Mouse (Mus musculus): Measurements from ENCODE around the gene Gphb5. TPM values are rescaled to one million over a fixed set of nuclear protein-coding genes. Genes with fewer than 3 reads are reported as not detected.
"Not testable (repeated sequence)": the region's sequence is repeated elsewhere in the genome, so short reads cannot be mapped to it uniquely, and the experiment has no call there.

Gphb5 gene
- polyA plus RNA-seq, 1 experiment from 2014 or later = not detected

GRCm38 (mm10) chr12:75432400-75432799 lies 15.8 kb upstream of the Gphb5 start:
- not testable (repeated sequence) for H3K27ac ChIP-seq (replicated peaks); H3K36me3 ChIP-seq (replicated peaks); ATAC-seq (ENCODE audit: insufficient read depth); H3K4me1 ChIP-seq (replicated peaks); H3K27me3 ChIP-seq; H3K9me3 ChIP-seq (replicated peaks); H3K4me3 ChIP-seq (replicated peaks); H3K4me2 ChIP-seq; H3K9ac ChIP-seq
- WGBS (ENCODE audit: insufficient replicate concordance) = 61% methylated on average over 6 of the region's 6 CpGs

DNA sequence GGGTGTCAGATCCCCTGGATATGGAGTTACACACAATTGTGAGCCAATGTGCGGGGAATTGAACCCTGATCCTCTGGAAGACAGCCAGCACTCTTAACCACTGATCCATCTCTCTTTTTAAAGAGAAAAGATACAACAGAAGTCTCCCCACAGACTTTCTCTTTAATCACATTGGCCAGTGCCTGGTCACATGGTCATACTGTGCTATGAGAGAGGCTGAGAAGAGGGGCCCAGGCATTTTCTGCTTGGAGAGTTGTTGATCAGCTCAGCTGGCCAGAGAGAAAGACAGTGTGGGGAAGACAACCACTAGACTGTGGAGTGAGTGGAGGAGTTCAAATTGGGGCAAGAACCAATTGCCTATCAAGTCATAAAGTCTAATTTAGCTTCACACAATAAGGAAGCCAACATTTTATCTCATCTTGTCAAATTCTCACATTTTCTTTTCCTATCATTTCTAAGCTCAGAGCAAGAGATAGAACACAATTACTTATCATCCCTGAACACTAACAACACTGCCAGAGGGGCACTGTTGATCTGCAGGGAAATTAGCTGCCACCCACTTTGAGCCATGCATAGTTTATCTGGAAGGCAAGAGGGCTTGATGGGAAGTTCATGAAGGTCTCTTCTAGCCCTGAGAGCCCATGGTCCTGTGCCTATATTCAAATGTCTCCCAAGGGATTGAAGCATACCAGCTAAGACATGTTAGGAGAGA lies 13.3 kb upstream of the Gphb5 start:
- peaks cover 6% of the 10 kb centered on the region; the same call in 1 of the 2 replicates for H3K4me1 ChIP-seq (replicated peaks)
- H3K27ac ChIP-seq (replicated peaks) = no peak overlapping the region
- no peak overlapping the region for H3K4me2 ChIP-seq
- H3K9me3 ChIP-seq (replicated peaks) = no peaks in the 10 kb centered on the region
- H3K4me3 ChIP-seq (replicated peaks) = no peak overlapping the region
- WGBS (ENCODE audit: insufficient replicate concordance) = 51% methylated on average over 1 of the region's 1 CpGs
- no peak overlapping the region for H3K9ac ChIP-seq
- ATAC-seq (ENCODE audit: insufficient read depth) = no peak
- no peaks in the 10 kb centered on the region for H3K27me3 ChIP-seq
- H3K36me3 ChIP-seq (replicated peaks) = no peaks in the 10 kb centered on the region

- H3K36me3 ChIP-seq (replicated peaks) = no peaks in the 10 kb centered on the region
- no peak overlapping the region for H3K27ac ChIP-seq (replicated peaks)
- WGBS (ENCODE audit: insufficient replicate concordance) = 68% methylated on average over 6 of the region's 6 CpGs
- H3K4me1 ChIP-seq (replicated peaks) = peaks cover 6% of the 10 kb centered on the region; the same call in 1 of the 2 replicates
- no peaks in the 10 kb centered on the region for H3K9me3 ChIP-seq (replicated peaks)
- H3K27me3 ChIP-seq = no peaks in the 10 kb centered on the region
- no peak overlapping the region for H3K9ac ChIP-seq
- H3K4me2 ChIP-seq = no peak overlapping the region
- H3K4me3 ChIP-seq (replicated peaks) = no peak overlapping the region
- ATAC-seq (ENCODE audit: insufficient read depth) = no peak
Measured at GRCm38 (mm10) chr12:75428719-75429118, 12.1 kb upstream of the Gphb5 start.

DNA sequence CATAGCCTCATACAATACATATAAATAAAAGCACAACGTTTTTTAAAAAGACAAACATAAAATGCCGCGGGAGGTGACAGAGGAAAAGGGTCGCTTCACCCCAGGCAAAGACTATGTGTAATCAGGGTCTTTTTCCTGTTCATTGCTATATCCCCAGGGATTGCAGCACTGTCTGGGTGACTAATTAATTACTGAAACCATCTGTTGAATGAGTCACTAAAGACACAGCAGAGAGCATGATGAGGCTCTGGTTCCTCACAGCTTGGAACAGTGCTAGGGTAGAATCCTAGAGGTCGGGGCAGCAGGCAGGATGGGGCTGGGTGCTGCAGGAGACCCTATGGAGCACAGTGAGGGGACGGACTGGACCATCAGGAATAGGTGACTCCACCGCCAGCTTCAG lies 9.3 kb upstream of the Gphb5 start:
- WGBS (ENCODE audit: insufficient replicate concordance) = 63% methylated on average over 7 of the region's 7 CpGs
- peaks cover 6% of the 10 kb centered on the region; the same call in 1 of the 2 replicates for H3K4me1 ChIP-seq (replicated peaks)

GRCm38 (mm10) chr12:75424817-75425216 lies 8.2 kb upstream of the Gphb5 start:
- Histone ChIP-seq H3K4me1 (replicated peaks) (0 out of 2 replicates have a peak, but pooled peaks cover 5% of the 10 kb centered on the region), H3K4me2 (no peak overlapping the region), H3K27me3 (no peaks in the 10 kb centered on the region), H3K4me3 (replicated peaks) (no peak overlapping the region), H3K9ac (no peak overlapping the region), H3K36me3 (replicated peaks) (no peaks in the 10 kb centered on the region), H3K27ac (replicated peaks) (no peak overlapping the region), H3K9me3 (replicated peaks) (no peaks in the 10 kb centered on the region)
- no peak for ATAC-seq (ENCODE audit: insufficient read depth)
- 68% methylated on average over 4 of the region's 4 CpGs for WGBS (ENCODE audit: insufficient replicate concordance)

More for the DNA sequence above, 9.3 kb upstream of the Gphb5 start:
- Histone ChIP-seq H3K9me3 (replicated peaks) (no peaks in the 10 kb centered on the region), H3K9ac (no peak overlapping the region), H3K27me3 (no peaks in the 10 kb centered on the region), H3K27ac (replicated peaks) (no peak overlapping the region), H3K4me3 (replicated peaks) (no peak overlapping the region), H3K4me2 (no peak overlapping the region), H3K36me3 (replicated peaks) (no peaks in the 10 kb centered on the region)
- ATAC-seq (ENCODE audit: insufficient read depth) = no peak

DNA sequence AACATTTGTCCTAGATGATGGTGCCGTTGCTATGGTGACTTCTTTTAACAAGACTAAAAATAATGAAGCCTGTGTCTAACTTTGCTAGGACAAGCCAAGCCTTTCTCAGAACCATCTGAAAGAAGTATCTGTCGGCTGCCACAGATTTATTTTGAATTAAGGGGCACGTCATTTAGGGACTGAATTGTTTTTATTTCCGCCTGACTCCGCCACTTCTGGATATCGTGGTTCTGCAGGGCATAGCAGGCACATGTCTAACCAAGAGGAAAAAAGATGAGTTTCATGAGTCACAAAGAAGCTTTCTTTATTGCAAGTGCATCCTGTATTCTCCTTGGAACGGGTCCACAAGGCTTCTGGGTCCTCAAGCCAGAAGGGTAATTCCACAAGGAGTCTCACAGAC lies 7.8 kb upstream of the Gphb5 start:
- Histone ChIP-seq H3K4me1 (replicated peaks) (0 out of 2 replicates have a peak, but pooled peaks cover under 1% of the 10 kb centered on the region), H3K27ac (replicated peaks) (no peak overlapping the region), H3K9me3 (replicated peaks) (no peaks in the 10 kb centered on the region), H3K27me3 (no peaks in the 10 kb centered on the region), H3K9ac (no peak overlapping the region), H3K4me3 (replicated peaks) (no peak overlapping the region), H3K4me2 (no peak overlapping the region), H3K36me3 (replicated peaks) (no peaks in the 10 kb centered on the region)
- WGBS (ENCODE audit: insufficient replicate concordance) = 59% methylated on average over 7 of the region's 7 CpGs
- no peak for ATAC-seq (ENCODE audit: insufficient read depth)

DNA sequence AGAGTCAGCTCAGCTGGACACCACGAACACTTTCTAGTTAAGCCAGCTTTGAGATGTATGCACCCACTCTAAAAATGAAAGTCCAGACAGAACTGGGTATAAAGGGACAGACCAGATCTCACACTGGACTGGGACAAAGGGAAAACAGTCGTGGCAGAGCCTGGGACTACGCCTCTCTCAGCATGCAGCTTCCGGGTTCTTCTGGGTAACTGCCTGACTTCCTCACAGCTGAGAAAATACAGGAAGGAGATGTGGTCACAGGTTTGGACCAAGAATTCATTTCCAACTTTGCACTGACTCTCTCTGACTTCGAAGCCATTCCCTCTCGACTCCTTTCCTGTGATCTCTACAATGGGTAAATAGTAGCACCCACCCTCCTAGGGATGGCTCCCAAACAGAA lies 1.6 kb downstream of the Gphb5 start:
- Histone ChIP-seq H3K27ac (replicated peaks) (no peak overlapping the region), H3K4me3 (replicated peaks) (no peak overlapping the region), H3K27me3 (no peaks in the 10 kb centered on the region), H3K9me3 (replicated peaks) (no peaks in the 10 kb centered on the region), H3K4me2 (no peak overlapping the region), H3K9ac (no peak overlapping the region), H3K4me1 (replicated peaks) (no peaks in the 10 kb centered on the region), H3K36me3 (replicated peaks) (no peaks in the 10 kb centered on the region)
- WGBS (ENCODE audit: insufficient replicate concordance) = 31% methylated on average over 6 of the region's 6 CpGs
- no peak for ATAC-seq (ENCODE audit: insufficient read depth)

GRCm38 (mm10) chr12:75412964-75413363 lies 3.6 kb downstream of the Gphb5 start:
- no peak overlapping the region for H3K9ac ChIP-seq
- no peaks in the 10 kb centered on the region for H3K27me3 ChIP-seq
- peak overlapping the region; percentile 10 for H3K4me2 ChIP-seq
- no peaks in the 10 kb centered on the region for H3K36me3 ChIP-seq (replicated peaks)
- 44% methylated on average over 9 of the region's 9 CpGs for WGBS (ENCODE audit: insufficient replicate concordance)
- H3K27ac ChIP-seq (replicated peaks) = no peak overlapping the region
- H3K4me3 ChIP-seq (replicated peaks) = no peak overlapping the region
- H3K9me3 ChIP-seq (replicated peaks) = no peaks in the 10 kb centered on the region
- no peaks in the 10 kb centered on the region for H3K4me1 ChIP-seq (replicated peaks)
- ATAC-seq (ENCODE audit: insufficient read depth) = no peak

DNA sequence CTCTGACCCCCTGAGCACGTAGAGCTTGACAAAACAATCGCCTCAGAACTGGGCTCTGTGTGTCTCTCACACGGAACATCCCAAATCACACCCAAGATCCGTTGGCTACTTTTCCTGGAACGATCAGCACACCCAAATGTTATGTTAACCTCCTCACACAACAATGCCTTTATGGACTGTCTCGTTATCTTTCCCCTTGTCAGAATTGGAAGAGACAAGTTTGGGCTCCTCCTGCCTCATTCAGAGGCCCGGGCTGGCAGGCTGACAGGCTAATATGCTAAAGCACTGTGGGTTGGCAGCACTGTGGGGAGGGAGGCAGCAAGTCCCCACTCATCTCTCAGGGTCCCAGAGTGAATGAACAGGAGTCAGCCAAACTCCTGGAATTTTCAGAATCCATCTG lies 19.5 kb downstream of the Gphb5 start:
- no peak overlapping the region for H3K4me3 ChIP-seq (replicated peaks)
- no peaks in the 10 kb centered on the region for H3K36me3 ChIP-seq (replicated peaks)
- WGBS (ENCODE audit: insufficient replicate concordance) = 60% methylated on average over 7 of the region's 7 CpGs
- H3K27me3 ChIP-seq = no peaks in the 10 kb centered on the region; the same call in 1 of the 2 replicates
- no peak overlapping the region for H3K27ac ChIP-seq (replicated peaks)
- no peaks in the 10 kb centered on the region for H3K4me1 ChIP-seq (replicated peaks)
- no peak overlapping the region for H3K4me2 ChIP-seq
- H3K9ac ChIP-seq = no peak overlapping the region
- H3K9me3 ChIP-seq (replicated peaks) = no peaks in the 10 kb centered on the region
- no peak for ATAC-seq (ENCODE audit: insufficient read depth)

- Histone ChIP-seq H3K9ac (no peak overlapping the region), H3K4me2 (no peak overlapping the region), H3K9me3 (replicated peaks) (no peaks in the 10 kb centered on the region), H3K27me3 (no peaks in the 10 kb centered on the region; the same call in 1 of the 2 replicates), H3K27ac (replicated peaks) (no peak overlapping the region), H3K36me3 (replicated peaks) (no peaks in the 10 kb centered on the region), H3K4me1 (replicated peaks) (no peaks in the 10 kb centered on the region), H3K4me3 (replicated peaks) (no peak overlapping the region)
- no peak for ATAC-seq (ENCODE audit: insufficient read depth)
- WGBS (ENCODE audit: insufficient replicate concordance) = 68% methylated on average over 3 of the region's 3 CpGs
Measured at GRCm38 (mm10) chr12:75396616-75397015, 20.0 kb downstream of the Gphb5 start.

GRCm38 (mm10) chr12:75394011-75394773 lies 22.4 kb downstream of the Gphb5 start:
- ATAC-seq (ENCODE audit: insufficient read depth) = no peak
- Histone ChIP-seq H3K27ac (replicated peaks) (no peak overlapping the region), H3K9me3 (replicated peaks) (no peaks in the 10 kb centered on the region), H3K27me3 (no peaks in the 10 kb centered on the region; the same call in 1 of the 2 replicates), H3K4me1 (replicated peaks) (no peaks in the 10 kb centered on the region), H3K9ac (no peak overlapping the region), H3K36me3 (replicated peaks) (no peaks in the 10 kb centered on the region), H3K4me2 (no peak overlapping the region), H3K4me3 (replicated peaks) (no peak overlapping the region)
- WGBS (ENCODE audit: insufficient replicate concordance) = 77% methylated on average over 20 of the region's 20 CpGs

Data from liver, embryonic 15.5 days (tissue).